Mouse (Mus musculus): ENCODE measurements around the gene 1700025G04Rik.

DNA sequence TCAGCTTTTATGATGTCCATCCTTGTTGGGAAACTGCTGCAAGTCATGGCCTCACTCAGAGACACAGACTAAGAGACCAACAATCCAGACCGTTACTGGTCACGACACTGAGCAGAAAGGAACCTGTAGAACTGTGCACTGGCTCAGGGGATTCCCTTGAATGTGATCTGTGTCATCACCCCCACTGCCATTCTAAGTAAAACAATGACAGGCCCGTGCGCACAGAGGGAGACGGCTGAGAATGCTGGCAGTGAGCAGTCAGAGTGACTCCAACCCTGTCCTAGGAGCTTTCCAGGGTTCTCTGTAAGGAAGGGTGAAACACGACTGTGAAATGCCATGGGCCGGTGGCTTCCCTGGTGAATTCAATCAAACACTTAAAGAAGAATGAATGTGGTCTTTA lies 132.3 kb downstream of the 1700025G04Rik start:
- TF ChIP-seq GATA1 (IDR thresholded peaks at IDR 0.05; ENCODE audit: low read length), result no peak
- TF ChIP-seq TAL1 (IDR thresholded peaks at IDR 0.05; ENCODE audit: low read length), result no peak
